Comparison of ENCODE assay signal across 8 mouse cellular contexts in the genomic region with DNA sequence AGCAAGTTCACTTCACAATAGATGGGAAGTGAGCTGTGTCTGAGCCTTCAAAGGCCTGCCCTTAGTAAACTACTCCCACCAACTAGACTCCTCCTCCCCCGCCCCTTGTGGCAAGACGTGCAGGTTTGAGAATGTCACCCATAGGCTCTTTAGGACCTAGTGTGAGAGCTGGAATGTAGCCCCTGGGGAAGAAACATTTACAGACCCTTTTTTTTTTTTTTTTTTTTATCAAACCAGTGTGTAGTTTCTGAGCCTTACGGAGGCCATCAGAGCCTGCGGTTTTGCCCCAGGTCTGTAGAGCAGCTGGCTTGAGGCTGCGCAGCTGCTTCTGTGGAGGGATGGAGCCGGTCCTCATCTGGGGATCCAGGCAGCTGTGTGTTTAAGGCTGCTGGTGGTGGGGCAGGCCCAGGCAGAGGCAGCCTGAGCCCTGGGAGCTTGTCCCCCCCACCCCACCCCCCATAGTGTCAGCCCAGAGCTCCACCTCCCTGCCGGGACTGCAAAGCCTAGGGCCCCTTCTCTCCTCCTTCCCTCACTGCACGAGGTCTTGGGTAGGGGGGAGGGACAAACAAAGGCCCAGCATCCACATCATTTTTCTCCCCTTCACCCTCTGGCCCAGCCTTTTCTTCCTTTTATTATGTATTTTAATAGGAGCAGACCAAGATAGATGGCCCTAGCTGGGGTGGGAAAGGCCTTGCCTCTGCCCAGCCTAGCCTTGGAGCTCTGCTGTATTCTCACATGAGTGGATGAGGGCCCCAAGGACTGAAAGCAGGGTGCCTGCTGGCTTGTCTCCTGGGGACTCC. TPM values are rescaled to one million over a fixed set of nuclear protein-coding genes. Genes with fewer than 3 reads are reported as not detected.
DNase-seq lines count a peak whose midpoint lies in the region; ATAC-seq and TF ChIP-seq lines count a peak whose summit lies in the region.

No protein-coding gene starts in this region.

- H3K4me2 ChIP-seq in hindbrain, postnatal 0 days (ENCODE audit: low read depth, low read length), result no peak overlapping the region
- H3K4me2 ChIP-seq in stomach, embryonic 16.5 days (ENCODE audit: low read depth, low read length), result no peak overlapping the region

- no peak for TF ChIP-seq CTCF in kidney, adult 2 months (conservative IDR thresholded peaks at IDR 0.05; ENCODE audit: insufficient read depth, insufficient read length, low read depth, low read length)
- TF ChIP-seq CTCF in hindbrain, postnatal 0 days (IDR thresholded peaks at IDR 0.05; ENCODE audit: low read depth), result no peak

- H3K4me1 ChIP-seq in kidney, adult 2 months (ENCODE audit: control insufficient read depth, insufficient read depth, low read length), result no peaks in the 10 kb centered on the region
- 0 out of 2 replicates have a peak, but pooled peaks cover under 1% of the 10 kb centered on the region for H3K4me1 ChIP-seq in hindbrain, postnatal 0 days (ENCODE audit: insufficient read depth, low read length)
- peaks cover 12% of the 10 kb centered on the region for H3K4me1 ChIP-seq in stomach, embryonic 16.5 days (ENCODE audit: control insufficient read depth, insufficient read depth, low read length)

- H3K9ac ChIP-seq in hindbrain, postnatal 0 days (replicated peaks; ENCODE audit: low read length), result no peak overlapping the region
- 0 out of 2 replicates have a peak overlapping the region, but pooled peaks have one; percentile 42 for H3K9ac ChIP-seq in stomach, embryonic 16.5 days (ENCODE audit: low read length)

- no peak for TF ChIP-seq POLR2A in kidney, adult 2 months (IDR thresholded peaks at IDR 0.05; ENCODE audit: low read depth, low read length)

- H3K36me3 ChIP-seq in kidney, adult 2 months (ENCODE audit: control insufficient read depth, insufficient read depth, low read length), result no peaks in the 10 kb centered on the region
- H3K36me3 ChIP-seq in hindbrain, postnatal 0 days (ENCODE audit: insufficient read depth, low read length), result no peaks in the 10 kb centered on the region
- no peaks in the 10 kb centered on the region for H3K36me3 ChIP-seq in stomach, embryonic 16.5 days (ENCODE audit: control insufficient read depth, insufficient read depth, low read length)

- WGBS in kidney, adult 2 months, result 68% methylated on average over 8 of the region's 8 CpGs
- WGBS in hindbrain, postnatal 0 days, result 31% methylated on average over 8 of the region's 8 CpGs
- 29% methylated on average over 7 of the region's 8 CpGs for WGBS in stomach, embryonic 16.5 days

- peak; percentile 34 for DNase-seq in kidney, postnatal 14 days
- DNase-seq in kidney, adult 2 months, result no peak
- DNase-seq in embryo, embryonic 11 days, result peak; percentile 59
- DNase-seq in hindbrain, postnatal 0 days (ENCODE audit: low spot score), result no peak
- no peak for DNase-seq in heart, adult 8-10 months (ENCODE audit: low spot score)
- DNase-seq in urinary bladder, postnatal 36 days (ENCODE audit: low spot score in 2 of 2), result no peak
- no peak for DNase-seq in spleen, postnatal 10 days (ENCODE audit: low spot score in 2 of 2)

- H3K27me3 ChIP-seq in kidney, adult 2 months (replicated peaks; ENCODE audit: control insufficient read depth, insufficient read depth, low read length), result no peaks in the 10 kb centered on the region
- no peaks in the 10 kb centered on the region for H3K27me3 ChIP-seq in hindbrain, postnatal 0 days (ENCODE audit: insufficient read depth, low read length)
- H3K27me3 ChIP-seq in stomach, embryonic 16.5 days (ENCODE audit: control insufficient read depth, insufficient read depth, low read length), result no peaks in the 10 kb centered on the region

- H3K4me3 ChIP-seq in kidney, adult 2 months (ENCODE audit: insufficient read depth, low read depth, low read length), result no peak overlapping the region
- H3K4me3 ChIP-seq in hindbrain, postnatal 0 days (ENCODE audit: low read length), result no peak overlapping the region
- no peak overlapping the region for H3K4me3 ChIP-seq in stomach, embryonic 16.5 days (replicated peaks; ENCODE audit: low read length)

- no peak overlapping the region for H3K27ac ChIP-seq in kidney, adult 2 months (ENCODE audit: insufficient read depth, low read depth, low read length)
- H3K27ac ChIP-seq in hindbrain, postnatal 0 days, result no peak overlapping the region
- peak overlapping the region; percentile 78 for H3K27ac ChIP-seq in stomach, embryonic 16.5 days (ENCODE audit: low read length)

- no peaks in the 10 kb centered on the region for H3K9me3 ChIP-seq in hindbrain, postnatal 0 days (ENCODE audit: low read length)
- H3K9me3 ChIP-seq in stomach, embryonic 16.5 days (replicated peaks; ENCODE audit: control insufficient read depth, low read length), result no peaks in the 10 kb centered on the region

- ATAC-seq in hindbrain, postnatal 0 days, result 0 out of 2 replicates have a peak, but pooled peaks have one; percentile 24
- peak; percentile 78; the same call in 1 of the 2 replicates for ATAC-seq in stomach, embryonic 16.5 days (ENCODE audit: insufficient read depth, low FRiP score)

RNA-seq across cellular contexts. Expression of a gene that starts 26.2 kb away (rescaled TPM):
- 94.8 and 107 TPM in 2 replicates for polyA plus RNA-seq in kidney, adult 2 months (2012; rRNA removed)
- 32.5 and 34.0 TPM in 2 replicates for total RNA-seq in hindbrain, postnatal 0 days (2014; rRNA removed)
- polyA plus RNA-seq in hindbrain, postnatal 0 days (2015; fragmentation: Nextera tagmentation; extraction: Ambion mirVana), result 3.5 and 3.9 TPM in 2 replicates
- polyA plus RNA-seq in stomach, embryonic 16.5 days (2015; fragmentation: Nextera tagmentation; extraction: Ambion mirVana), result 11.9 and 12.4 TPM in 2 replicates
- 10 to 100 TPM; 50.5 to 61.2 (median 56.9) TPM for total RNA-seq in heart, adult 8-10 months (2022)

Comparison
In these comparisons a context has a peak if more than half of its experiments do, and no peak if none do; other contexts are left out.
1. DNase-seq: peak in kidney, postnatal 14 days (single experiment) and embryo, embryonic 11 days (single experiment); none in kidney, adult 2 months (single experiment), hindbrain, postnatal 0 days (single experiment), heart, adult 8-10 months (single experiment), urinary bladder, postnatal 36 days (0 of 2) and spleen, postnatal 10 days (0 of 2).